Mouse (Mus musculus) liver (tissue): ENCODE results near the gene 1700015G11Rik.

Source experiments
- DNase-seq: peaks from one replicate; pipeline ENCODE4 v3.0.0-alpha.2; 2020; ENCODE audit warnings: mixed read lengths

Gene 1700015G11Rik

GRCm38 (mm10) chr7:51964681-51965080 lies 50.8 kb downstream of the 1700015G11Rik start:
- no peak for DNase-seq

GRCm38 (mm10) chr7:51962219-51962952 lies 53.1 kb downstream of the 1700015G11Rik start:
- no peak for DNase-seq
